Mouse (Mus musculus) kidney, adult 2 months (tissue): Measurements from ENCODE around the gene Stk11. TPM values are rescaled to one million over a fixed set of nuclear protein-coding genes. Genes with fewer than 3 reads are reported as not detected.
A peak's percentile ranks its signal among the peaks of the same experiment; 100 is the strongest.

Source experiments
- DNase-seq: peaks from one replicate; pipeline ENCODE4 v3.0.0; 2021
- H3K27ac ChIP-seq: fragments of 200-500 bp; 2 replicates; pipeline ENCODE4 v1.5.1; 2012; ENCODE audit warnings: low read depth, low read length, control low read depth, inconsistent platforms; ENCODE audit not compliant: insufficient read depth
- H3K27me3 ChIP-seq: fragments of 200-500 bp; replicated peaks from 2 replicates; pipeline ENCODE4 v1.6.1; 2012; ENCODE audit warnings: mild to moderate bottlenecking, moderate library complexity, low read length, inconsistent platforms; ENCODE audit not compliant: control insufficient read depth, insufficient read depth
- H3K36me3 ChIP-seq: fragments of 200-500 bp; 2 replicates; pipeline ENCODE4 v1.6.1; 2012; ENCODE audit warnings: mild to moderate bottlenecking, moderate library complexity, low read length, inconsistent platforms; ENCODE audit not compliant: control insufficient read depth, insufficient read depth
- H3K4me1 ChIP-seq: fragments of 200-500 bp; 2 replicates; pipeline ENCODE4 v1.6.1; 2011; ENCODE audit warnings: low read length; ENCODE audit not compliant: control insufficient read depth, insufficient read depth
- H3K4me3 ChIP-seq: fragments of 200-500 bp; 2 replicates; pipeline ENCODE4 v1.5.1; 2011; ENCODE audit warnings: mild to moderate bottlenecking, low read depth, low read length, control low read depth; ENCODE audit not compliant: insufficient read depth
- CTCF ChIP-seq: fragments of 200-500 bp; conservative IDR thresholded peaks from 2 replicates; pipeline ENCODE4 v1.5.1; 2011; ENCODE audit warnings: low read depth, mild to moderate bottlenecking, control low read depth, low read length, moderate library complexity, mixed read lengths; ENCODE audit not compliant: insufficient read depth, insufficient read length
- POLR2A ChIP-seq: fragments of 200-500 bp; IDR thresholded peaks from one replicate; pipeline ENCODE4 v1.6.1; 2011; ENCODE audit warnings: low read depth, low read length, control low read depth
- WGBS: fragments of 180-500 bp; shearing (Covaris S2); methylation state at CpG from one replicate; pipeline ENCODE4 v1.1.7; 2018; 5-methylcytosine and 5-hydroxymethylcytosine counted together
- polyA plus RNA-seq: library from polyadenylated mRNA; depleted of rRNA; stranded (reverse); fragments of >200 nt; gene quantifications from 2 replicates; pipeline ENCODE4 v1.2.3, GENCODE M21; 2012

Stk11 gene
- polyA plus RNA-seq, 1 experiment = 114 TPM

DNA sequence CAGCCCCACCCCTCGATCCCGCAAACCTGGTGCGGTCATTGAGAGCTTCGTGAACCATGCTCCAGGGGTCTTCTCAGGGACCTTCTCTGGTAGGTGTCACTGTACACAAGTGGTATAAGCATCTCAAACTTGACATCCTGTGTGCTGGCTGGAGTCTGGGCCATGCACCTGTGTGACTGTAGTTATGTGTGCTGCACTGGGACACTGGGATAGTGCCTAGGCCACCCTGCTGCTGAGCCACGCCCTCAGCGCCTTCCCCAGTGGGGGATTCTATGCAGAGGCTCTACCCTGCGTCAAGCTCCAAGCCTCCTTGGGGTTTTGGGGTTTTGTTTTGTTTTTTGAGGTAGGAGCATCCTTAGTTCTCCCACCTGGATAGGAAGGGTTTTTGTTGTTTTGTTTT is 38.8 kb downstream of the Stk11 start:
- Histone ChIP-seq H3K27ac (no peak overlapping the region), H3K4me1 (peaks cover 40% of the 10 kb centered on the region), H3K27me3 (no peaks in the 10 kb centered on the region), H3K4me3 (no peak overlapping the region), H3K36me3 (peaks cover 24% of the 10 kb centered on the region)
- 73% methylated on average over 7 of the region's 7 CpGs for WGBS
- TF ChIP-seq POLR2A (no peak), CTCF (no peak)
- DNase-seq = no peak

DNA sequence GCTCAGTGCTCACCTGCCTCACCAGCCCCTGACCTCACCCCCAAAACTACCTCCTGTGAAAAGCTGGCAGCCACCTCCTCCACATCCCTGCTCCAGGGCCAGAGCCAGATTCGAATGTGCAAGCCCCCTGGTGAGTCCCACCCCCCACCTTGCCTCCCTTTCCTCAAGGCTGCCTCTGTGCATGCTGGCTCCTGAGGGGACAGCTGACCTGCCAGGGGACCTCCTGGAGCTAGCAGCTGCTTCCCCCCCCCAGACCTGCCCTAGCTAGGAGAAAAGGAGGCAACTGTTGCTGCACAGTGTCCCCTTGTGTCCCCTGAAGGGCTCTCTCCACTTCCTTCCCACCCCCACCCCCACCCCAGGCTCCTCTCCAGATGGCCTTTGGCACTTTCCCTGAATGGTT is 39.7 kb downstream of the Stk11 start:
- TF ChIP-seq POLR2A = no peak
- TF ChIP-seq CTCF = no peak
- Histone ChIP-seq H3K27me3 (no peaks in the 10 kb centered on the region), H3K4me1 (peaks cover 45% of the 10 kb centered on the region), H3K4me3 (no peak overlapping the region), H3K36me3 (peaks cover 21% of the 10 kb centered on the region), H3K27ac (no peak overlapping the region)
- WGBS = 16% methylated on average over 1 of the region's 1 CpGs
- DNase-seq = no peak

DNA sequence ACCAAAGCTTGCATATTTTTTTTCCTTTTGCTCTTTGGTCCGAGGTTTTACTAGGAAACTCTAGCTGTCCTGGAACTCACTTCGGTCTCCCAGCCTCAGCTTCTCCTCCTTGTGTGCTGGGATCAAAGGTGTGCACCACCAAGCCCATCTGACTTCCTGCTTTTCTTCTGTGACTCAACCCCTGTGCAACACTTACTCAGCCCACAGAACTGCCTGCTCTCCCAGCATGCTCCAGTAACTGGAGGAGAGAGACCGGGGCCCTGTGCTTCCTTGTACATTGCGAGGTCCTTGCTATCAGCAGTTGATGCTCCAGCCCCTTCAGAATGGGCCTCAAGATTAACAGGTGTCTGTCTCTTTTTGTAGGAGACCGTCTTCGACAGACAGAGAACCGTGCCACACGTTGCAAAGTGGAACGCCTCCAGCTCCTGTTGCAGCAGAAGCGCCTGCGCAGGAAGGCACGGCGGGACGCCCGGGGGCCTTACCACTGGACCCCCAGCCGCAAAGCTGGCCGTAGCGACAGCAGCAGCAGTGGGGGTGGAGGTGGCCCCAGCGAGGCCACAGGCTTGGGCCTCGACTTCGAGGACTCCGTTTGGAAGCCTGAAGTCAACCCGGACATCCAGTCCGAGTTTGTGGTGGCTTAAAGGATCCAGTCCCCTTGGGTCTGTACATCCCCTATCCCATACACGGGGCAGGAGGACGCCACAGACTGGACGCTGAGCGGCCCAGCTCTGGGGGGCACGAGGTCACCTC is 40.6 kb downstream of the Stk11 start:
- peak; percentile 17 for DNase-seq
- peaks cover 49% of the 10 kb centered on the region for H3K4me1 ChIP-seq
- 62% methylated on average over 29 of the region's 29 CpGs for WGBS
- TF ChIP-seq POLR2A (no peak), CTCF (no peak)
- peaks cover 18% of the 10 kb centered on the region for H3K36me3 ChIP-seq
- no peak overlapping the region for H3K4me3 ChIP-seq
- no peaks in the 10 kb centered on the region for H3K27me3 ChIP-seq
- H3K27ac ChIP-seq = peak overlapping the region; percentile 59

DNA sequence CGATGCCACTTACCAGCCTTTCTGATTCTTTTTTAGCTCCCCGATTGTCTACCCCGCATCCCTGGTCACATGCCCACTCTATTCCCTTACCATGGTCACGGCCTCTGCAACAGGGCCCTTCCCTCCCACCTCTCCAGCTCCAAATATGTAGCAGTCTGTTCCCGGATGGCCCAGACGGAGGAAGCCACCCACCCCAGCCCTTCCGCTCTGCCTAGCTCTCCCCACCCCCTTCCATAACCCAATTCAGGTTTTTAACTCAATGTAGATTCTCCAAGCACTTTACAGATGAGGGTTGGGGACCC is 41.1 kb downstream of the Stk11 start:
- peaks cover 52% of the 10 kb centered on the region for H3K4me1 ChIP-seq

DNA sequence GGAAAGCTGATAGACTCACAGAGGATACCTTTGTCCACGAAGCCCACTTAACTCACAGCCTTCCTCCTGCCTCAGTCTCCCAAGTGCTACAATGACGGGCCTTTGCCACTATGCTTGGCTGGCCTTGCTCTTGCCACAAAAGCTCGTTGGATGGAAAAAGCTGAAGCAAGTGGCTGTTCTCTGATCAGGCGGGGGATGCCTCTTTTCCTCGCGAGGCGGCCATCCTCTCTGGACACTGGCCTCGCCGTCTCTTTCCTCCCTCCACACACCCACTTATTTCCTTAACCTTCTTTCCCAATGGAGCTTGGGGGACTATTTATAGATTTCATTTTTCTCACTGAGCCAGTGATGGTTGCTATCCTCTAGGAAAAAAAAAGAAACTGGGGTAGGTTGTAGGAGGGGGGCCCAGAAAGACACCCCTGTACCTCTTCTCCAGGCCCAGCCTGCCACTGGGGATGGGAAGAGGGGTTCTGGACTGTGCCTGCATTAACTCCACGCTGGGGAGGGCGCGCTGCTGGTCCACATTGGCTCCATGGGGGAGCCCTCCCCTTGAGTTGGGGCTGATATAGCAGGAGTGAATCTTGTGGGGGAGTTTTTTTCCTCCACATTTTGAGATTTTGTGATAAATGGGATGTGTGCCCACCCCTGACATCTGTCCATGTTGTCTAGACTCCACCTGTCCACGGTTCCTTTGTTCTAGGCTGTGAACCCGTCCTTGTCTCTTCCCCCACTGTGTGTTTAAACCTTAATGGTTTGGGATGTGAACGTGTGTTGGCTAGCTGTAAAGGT is 41.7 kb downstream of the Stk11 start:
- TF ChIP-seq CTCF = no peak
- no peak for TF ChIP-seq POLR2A
- 49% methylated on average over 15 of the region's 15 CpGs for WGBS
- H3K27ac ChIP-seq = peak overlapping the region; percentile 30
- H3K36me3 ChIP-seq = peaks cover 18% of the 10 kb centered on the region
- no peak overlapping the region for H3K4me3 ChIP-seq
- DNase-seq = peak; percentile 14
- H3K4me1 ChIP-seq = peaks cover 58% of the 10 kb centered on the region
- H3K27me3 ChIP-seq = no peaks in the 10 kb centered on the region

More for the DNA sequence above, 41.1 kb downstream of the Stk11 start:
- 40% methylated on average over 7 of the region's 7 CpGs for WGBS
- DNase-seq = peak; percentile 76
- H3K4me3 ChIP-seq = no peak overlapping the region
- H3K27ac ChIP-seq = peak overlapping the region; percentile 59
- TF ChIP-seq CTCF (no peak), POLR2A (no peak)
- peaks cover 18% of the 10 kb centered on the region for H3K36me3 ChIP-seq
- H3K27me3 ChIP-seq = no peaks in the 10 kb centered on the region

DNA sequence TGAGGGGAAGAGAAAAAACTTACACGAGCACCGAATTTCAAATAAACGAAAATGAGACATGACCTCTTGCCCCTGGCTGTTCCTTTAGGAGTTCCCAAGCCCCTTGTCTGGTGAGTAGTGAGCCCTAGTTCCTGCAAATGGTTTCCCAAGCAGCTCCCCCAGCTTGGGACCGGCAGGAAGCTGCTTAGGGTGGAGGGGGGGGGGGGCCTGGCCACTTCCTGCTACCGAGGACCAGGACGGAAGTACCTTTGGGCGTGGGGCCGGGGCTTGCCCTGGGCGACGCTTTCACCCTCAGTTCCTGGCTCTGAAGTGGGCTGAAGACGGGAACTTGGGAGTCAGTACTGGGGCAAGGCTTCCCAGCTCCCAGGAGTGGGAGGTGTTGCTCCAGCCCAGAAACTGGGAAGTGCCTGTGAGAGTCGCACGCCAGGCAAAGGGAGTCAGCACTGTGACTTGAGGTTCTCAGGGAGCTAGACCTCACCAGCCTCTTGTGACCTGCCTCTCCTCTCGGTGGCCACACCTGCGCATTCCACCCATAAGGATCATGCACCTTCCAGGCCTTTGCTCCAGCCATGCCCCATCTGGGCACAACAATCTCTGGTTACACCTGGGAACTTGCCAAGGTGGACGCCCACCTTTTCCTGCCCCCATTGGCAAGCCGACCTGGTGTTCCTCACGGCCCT is 42.8 kb downstream of the Stk11 start:
- Histone ChIP-seq H3K4me1 (peaks cover 48% of the 10 kb centered on the region), H3K27me3 (no peaks in the 10 kb centered on the region), H3K4me3 (no peak overlapping the region), H3K27ac (peak overlapping the region; percentile 93), H3K36me3 (peaks cover 18% of the 10 kb centered on the region)
- TF ChIP-seq CTCF = no peak
- TF ChIP-seq POLR2A = peak; percentile 63
- peak; percentile 86 for DNase-seq
- WGBS = 3% methylated on average over 18 of the region's 18 CpGs
